Mouse (Mus musculus) lung, postnatal 0 days (tissue): ENCODE data around the gene Aamdc.

Source experiments
- CTCF ChIP-seq: IDR thresholded peaks from 2 replicates; pipeline ENCODE4 v1.5.1; 2016; ENCODE audit warnings: antibody characterized with exemption, mild to moderate bottlenecking
- EP300 ChIP-seq: IDR thresholded peaks from 2 replicates; pipeline ENCODE4 v1.6.1; 2016; ENCODE audit warnings: antibody characterized with exemption, mild to moderate bottlenecking, control low read depth

- TF ChIP-seq EP300, result no peak
- peak; percentile 58 for TF ChIP-seq CTCF
Measured at GRCm38 (mm10) chr7:97570389-97570788, 8.9 kb downstream of the Aamdc start.
